Mouse (Mus musculus): ENCODE measurements around the gene Ugt1a7c. TPM values are rescaled to one million over a fixed set of nuclear protein-coding genes. Genes with fewer than 3 reads are reported as not detected.
"Not testable (repeated sequence)": the region's sequence is repeated elsewhere in the genome, so short reads cannot be mapped to it uniquely, and the experiment has no call there.

Ugt1a7c gene
- polyA plus RNA-seq, 1 experiment: 3.8 TPM

- WGBS: 51% methylated on average over 1 of the region's 1 CpGs
- no peak overlapping the region for H3K27ac ChIP-seq (ENCODE audit: control insufficient read depth, insufficient read depth, low read depth, low read length, poor library complexity)
- H3K4me3 ChIP-seq (replicated peaks; ENCODE audit: control insufficient read depth, low read depth, low read length): no peak overlapping the region
- no peak for TF ChIP-seq CTCF (IDR thresholded peaks at IDR 0.05; ENCODE audit: control insufficient read depth, insufficient read depth, low read length)
- no peak for TF ChIP-seq POLR2A (IDR thresholded peaks at IDR 0.05; ENCODE audit: borderline replicate concordance, control insufficient read depth, low read depth, low read length)
- H3K4me1 ChIP-seq (ENCODE audit: control insufficient read depth, insufficient read depth, low read length): no peaks in the 10 kb centered on the region; the same call in 1 of the 2 replicates
These were observed 8.7 kb upstream of the Ugt1a7c start for GRCm38 (mm10) chr1:88086125-88086524.

GRCm38 (mm10) chr1:88087513-88087912 lies 7.3 kb upstream of the Ugt1a7c start, which contains the start of gene Ugt1a8:
Ugt1a8 (plus strand) TSS chr1:88087813.
- Histone ChIP-seq H3K27ac (ENCODE audit: control insufficient read depth, insufficient read depth, low read depth, low read length, poor library complexity) (no peak within 1 kb of the TSS), H3K4me3 (replicated peaks; ENCODE audit: control insufficient read depth, low read depth, low read length) (no peak within 1 kb of the TSS), H3K4me1 (ENCODE audit: control insufficient read depth, insufficient read depth, low read length) (no peaks in the 10 kb centered on the region; the same call in 1 of the 2 replicates)
- TF ChIP-seq POLR2A (IDR thresholded peaks at IDR 0.05; ENCODE audit: borderline replicate concordance, control insufficient read depth, low read depth, low read length) (no peak), CTCF (IDR thresholded peaks at IDR 0.05; ENCODE audit: control insufficient read depth, insufficient read depth, low read length) (no peak)
- WGBS: 75% methylated on average over 3 of the region's 3 CpGs

- TF ChIP-seq POLR2A (IDR thresholded peaks at IDR 0.05; ENCODE audit: borderline replicate concordance, control insufficient read depth, low read depth, low read length) (no peak), CTCF (IDR thresholded peaks at IDR 0.05; ENCODE audit: control insufficient read depth, insufficient read depth, low read length) (no peak)
These were observed 2.5 kb upstream of the Ugt1a7c start for GRCm38 (mm10) chr1:88092341-88092740.

DNA sequence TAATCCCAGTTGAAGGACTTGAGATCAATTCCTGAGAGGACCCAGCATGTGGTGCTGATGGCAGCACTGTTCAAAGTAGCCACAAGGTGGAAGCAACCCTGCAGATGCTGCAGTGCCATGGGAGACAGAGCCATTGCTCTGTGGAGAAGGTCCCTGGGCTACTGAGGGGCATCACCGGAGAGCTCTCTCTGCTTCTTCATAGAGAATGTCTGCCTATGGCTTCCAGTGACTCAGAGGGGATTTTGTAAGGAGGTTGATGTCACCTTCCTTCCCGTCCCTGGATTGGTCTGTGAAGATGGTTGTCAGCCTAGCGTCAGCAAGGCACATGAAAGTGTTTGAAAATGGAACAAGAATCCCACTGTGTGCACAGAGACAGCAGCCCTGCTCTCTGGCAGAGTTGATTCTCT lies 589 bp upstream of the Ugt1a7c start:
- H3K4me1 ChIP-seq (ENCODE audit: control insufficient read depth, insufficient read depth, low read length); H3K4me3 ChIP-seq (replicated peaks; ENCODE audit: control insufficient read depth, low read depth, low read length): not testable (repeated sequence)
- WGBS: 3% methylated on average over 3 of the region's 3 CpGs
- 0 out of 2 replicates have a peak, but pooled peaks have one; percentile 13 for TF ChIP-seq CTCF (IDR thresholded peaks at IDR 0.05; ENCODE audit: control insufficient read depth, insufficient read depth, low read length)
- H3K27ac ChIP-seq (ENCODE audit: control insufficient read depth, insufficient read depth, low read depth, low read length, poor library complexity): peak overlapping the region; percentile 79

More at GRCm38 (mm10) chr1:88092341-88092740, 2.5 kb upstream of the Ugt1a7c start:
- Histone ChIP-seq H3K4me1 (ENCODE audit: control insufficient read depth, insufficient read depth, low read length) (no peaks in the 10 kb centered on the region; the same call in 1 of the 2 replicates), H3K4me3 (replicated peaks; ENCODE audit: control insufficient read depth, low read depth, low read length) (no peak overlapping the region), H3K27ac (ENCODE audit: control insufficient read depth, insufficient read depth, low read depth, low read length, poor library complexity) (no peak overlapping the region; the same call in 1 of the 2 replicates)

- not testable (repeated sequence) for H3K27ac ChIP-seq (ENCODE audit: control insufficient read depth, insufficient read depth, low read depth, low read length, poor library complexity); H3K4me3 ChIP-seq (replicated peaks; ENCODE audit: control insufficient read depth, low read depth, low read length); H3K4me1 ChIP-seq (ENCODE audit: control insufficient read depth, insufficient read depth, low read length)
- 31% methylated on average over 3 of the region's 3 CpGs for WGBS
These were observed 3.7 kb downstream of the Ugt1a7c start for GRCm38 (mm10) chr1:88098546-88098945.

DNA sequence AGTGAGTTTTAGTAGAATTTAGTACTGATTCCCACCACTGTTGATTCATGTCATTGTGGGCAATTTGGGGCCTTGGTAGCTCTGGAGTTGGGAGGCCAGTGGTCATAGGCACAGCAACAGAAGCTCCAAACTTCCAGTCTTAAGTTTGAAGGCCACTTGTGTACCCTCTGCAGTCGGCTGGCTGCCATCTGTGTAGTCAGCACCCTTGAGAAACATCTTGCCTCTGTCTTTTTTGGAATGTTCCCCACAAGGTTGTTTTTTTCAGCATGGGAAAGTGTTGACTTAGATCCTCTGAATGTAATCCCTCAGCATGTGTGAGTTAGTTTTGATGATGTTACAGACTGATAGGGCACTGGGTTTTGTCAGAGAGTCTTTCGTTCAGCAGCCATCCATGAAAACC lies 4.8 kb downstream of the Ugt1a7c start:
- not testable (repeated sequence) for H3K4me3 ChIP-seq (replicated peaks; ENCODE audit: control insufficient read depth, low read depth, low read length); H3K27ac ChIP-seq (ENCODE audit: control insufficient read depth, insufficient read depth, low read depth, low read length, poor library complexity); H3K4me1 ChIP-seq (ENCODE audit: control insufficient read depth, insufficient read depth, low read length)
- 75% methylated on average over 2 of the region's 2 CpGs for WGBS

- peak within 1 kb of the TSS; percentile 65; the same call in 1 of the 2 replicates for H3K27ac ChIP-seq (ENCODE audit: control insufficient read depth, insufficient read depth, low read depth, low read length, poor library complexity)
- 10% methylated on average over 3 of the region's 3 CpGs for WGBS
- H3K4me1 ChIP-seq (ENCODE audit: control insufficient read depth, insufficient read depth, low read length); H3K4me3 ChIP-seq (replicated peaks; ENCODE audit: control insufficient read depth, low read depth, low read length): not testable (repeated sequence)
These were observed 8.2 kb downstream of the Ugt1a7c start, which contains the start of gene Ugt1a6b for GRCm38 (mm10) chr1:88103019-88103418. Ugt1a6b (plus strand) TSS chr1:88103252.

DNA sequence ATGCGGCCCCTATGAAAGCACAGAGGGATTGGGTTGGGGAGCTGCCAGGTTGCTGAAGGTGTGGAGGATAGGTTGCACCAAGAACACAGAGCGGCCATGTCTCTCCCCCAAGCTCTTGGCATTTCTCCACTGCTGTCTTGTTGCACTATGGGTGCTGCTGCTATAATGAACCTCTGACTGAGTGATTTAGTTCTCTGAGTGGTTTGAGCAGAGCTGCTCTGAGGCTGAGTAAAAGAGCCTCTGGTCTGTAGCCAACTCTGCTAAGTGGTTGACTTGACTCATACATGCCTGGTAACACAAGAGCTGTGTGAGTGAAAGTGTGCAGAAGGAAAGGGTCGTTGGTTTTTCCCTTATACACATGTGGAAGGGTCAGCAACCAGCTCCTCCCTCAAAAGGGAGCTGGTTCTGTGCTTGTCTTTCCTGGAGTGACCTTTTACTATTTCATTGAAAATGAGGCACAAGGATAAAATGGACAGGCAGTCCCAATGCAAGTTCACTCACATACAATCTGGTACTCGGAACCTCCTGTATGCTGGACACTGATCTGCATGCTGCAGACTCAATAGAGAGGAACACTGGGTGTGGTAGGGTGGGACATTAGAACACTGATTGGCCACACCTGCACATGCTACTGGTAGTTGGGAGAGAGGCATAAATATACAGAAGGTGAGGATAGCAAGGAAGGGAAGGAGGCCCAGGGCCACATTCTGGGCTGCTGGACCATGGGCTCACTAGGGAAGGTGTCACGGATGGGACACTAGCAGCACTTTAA lies 9.0 kb downstream of the Ugt1a7c start:
- not testable (repeated sequence) for H3K27ac ChIP-seq (ENCODE audit: control insufficient read depth, insufficient read depth, low read depth, low read length, poor library complexity); H3K4me3 ChIP-seq (replicated peaks; ENCODE audit: control insufficient read depth, low read depth, low read length); H3K4me1 ChIP-seq (ENCODE audit: control insufficient read depth, insufficient read depth, low read length)
- WGBS: 70% methylated on average over 5 of the region's 5 CpGs

GRCm38 (mm10) chr1:88104667-88105430 lies 10.0 kb downstream of the Ugt1a7c start:
- Histone ChIP-seq H3K27ac (ENCODE audit: control insufficient read depth, insufficient read depth, low read depth, low read length, poor library complexity) (no peak overlapping the region), H3K4me3 (replicated peaks; ENCODE audit: control insufficient read depth, low read depth, low read length) (no peak overlapping the region), H3K4me1 (ENCODE audit: control insufficient read depth, insufficient read depth, low read length) (peaks cover 2% of the 10 kb centered on the region)
- TF ChIP-seq POLR2A (IDR thresholded peaks at IDR 0.05; ENCODE audit: borderline replicate concordance, control insufficient read depth, low read depth, low read length): no peak
- no peak for TF ChIP-seq CTCF (IDR thresholded peaks at IDR 0.05; ENCODE audit: control insufficient read depth, insufficient read depth, low read length)
- WGBS: 71% methylated on average over 1 of the region's 1 CpGs
